Mouse (Mus musculus) neural tube, embryonic 11.5 days (tissue): ENCODE measurements around the gene Rbks. TPM values are rescaled to one million over a fixed set of nuclear protein-coding genes. Genes with fewer than 3 reads are reported as not detected.
"Not testable (repeated sequence)": the region's sequence is repeated elsewhere in the genome, so short reads cannot be mapped to it uniquely, and the experiment has no call there.

Experiments
- ATAC-seq: fragments of 200-750 bp; cut with Nextera tagmentation; 2 replicates; pipeline ENCODE4 v1.8.0; 2017; ENCODE audit warnings: moderate number of reproducible peaks, mild to moderate bottlenecking, moderate TSS enrichment, moderate library complexity; ENCODE audit not compliant: insufficient read depth, low FRiP score, low TSS enrichment
- DNase-seq: peaks from one replicate; pipeline ENCODE4 v3.0.0-alpha.2; 2015; ENCODE audit warnings: low spot score
- H3K27ac ChIP-seq: fragments of 300-500 bp; sonication (generic); 2 replicates; pipeline ENCODE4 v1.5.1; 2014; ENCODE audit warnings: low read depth, mild to moderate bottlenecking, low read length
- H3K27me3 ChIP-seq: fragments of 300-500 bp; sonication (generic); 2 replicates; pipeline ENCODE4 v1.6.1; 2014; ENCODE audit warnings: mild to moderate bottlenecking, low read length, mixed read lengths; ENCODE audit not compliant: control insufficient read depth, insufficient read depth
- H3K36me3 ChIP-seq: fragments of 300-500 bp; sonication (generic); 2 replicates; pipeline ENCODE4 v1.6.1; 2014; ENCODE audit warnings: mild to moderate bottlenecking, low read length, moderate library complexity, mixed read lengths; ENCODE audit not compliant: control insufficient read depth, insufficient read depth
- H3K4me1 ChIP-seq: fragments of 300-500 bp; sonication (generic); 2 replicates; pipeline ENCODE4 v1.6.1; 2014; ENCODE audit warnings: low read length, mixed read lengths; ENCODE audit not compliant: control insufficient read depth, insufficient read depth
- H3K4me2 ChIP-seq: fragments of 300-500 bp; sonication (generic); 2 replicates; pipeline ENCODE4 v1.6.1; 2014; ENCODE audit warnings: low read depth, mild to moderate bottlenecking, moderate library complexity
- H3K4me3 ChIP-seq: fragments of 300-500 bp; sonication (generic); 2 replicates; pipeline ENCODE4 v1.5.1; 2014; ENCODE audit warnings: low read depth, low read length
- H3K9ac ChIP-seq: fragments of 300-500 bp; sonication (generic); 2 replicates; pipeline ENCODE4 v1.6.1; 2014; ENCODE audit warnings: mild to moderate bottlenecking, low read length
- H3K9me3 ChIP-seq: fragments of 300-500 bp; sonication (generic); 2 replicates; pipeline ENCODE4 v1.6.1; 2016; ENCODE audit warnings: low read length; ENCODE audit not compliant: control insufficient read depth
- WGBS: fragments of 180-500 bp; shearing (Covaris S2); extraction: QIAGEN DNeasy Blood & Tissue Kit; methylation state at CpG from one replicate; pipeline ENCODE4 v1.1.7; 2014; 5-methylcytosine and 5-hydroxymethylcytosine counted together
- polyA plus RNA-seq: library from polyadenylated mRNA; unstranded; fragments of >200 nt; fragmentation: Nextera tagmentation; extraction: Ambion mirVana; gene quantifications from 2 replicates; pipeline ENCODE4 v1.2.1, GENCODE M21; 2014

Gene Rbks
- polyA plus RNA-seq, 1 experiment from 2014 or later = 3.5 TPM

GRCm38 (mm10) chr5:31642300-31642699, 55.1 kb downstream of the Rbks start:
- no peaks in the 10 kb centered on the region for H3K27me3 ChIP-seq
- H3K4me3 ChIP-seq = no peak overlapping the region
- H3K9ac ChIP-seq = no peak overlapping the region
- no peak overlapping the region for H3K4me2 ChIP-seq
- DNase-seq (no peak), ATAC-seq (no peak)
- H3K9me3 ChIP-seq = no peaks in the 10 kb centered on the region
- H3K4me1 ChIP-seq = no peaks in the 10 kb centered on the region
- H3K27ac ChIP-seq = no peak overlapping the region
- 91% methylated on average over 3 of the region's 3 CpGs for WGBS
- H3K36me3 ChIP-seq = no peaks in the 10 kb centered on the region

GRCm38 (mm10) chr5:31640542-31640941, 56.9 kb downstream of the Rbks start:
- no peak overlapping the region for H3K27ac ChIP-seq
- no peak overlapping the region for H3K4me3 ChIP-seq
- DNase-seq (no peak), ATAC-seq (no peak)
- no peak overlapping the region for H3K9ac ChIP-seq
- H3K36me3 ChIP-seq = no peaks in the 10 kb centered on the region
- no peaks in the 10 kb centered on the region for H3K27me3 ChIP-seq
- H3K9me3 ChIP-seq = no peaks in the 10 kb centered on the region
- no peak overlapping the region for H3K4me2 ChIP-seq
- no peaks in the 10 kb centered on the region for H3K4me1 ChIP-seq
- 93% methylated on average over 2 of the region's 2 CpGs for WGBS

- ATAC-seq = no peak
- Histone ChIP-seq H3K36me3 (no peaks in the 10 kb centered on the region), H3K27me3 (no peaks in the 10 kb centered on the region), H3K4me3 (no peak overlapping the region), H3K4me1 (no peaks in the 10 kb centered on the region), H3K9me3 (no peaks in the 10 kb centered on the region), H3K27ac (no peak overlapping the region), H3K9ac (no peak overlapping the region), H3K4me2 (no peak overlapping the region)
- no peak for DNase-seq
- WGBS = 77% methylated on average over 9 of the region's 9 CpGs
Observed at GRCm38 (mm10) chr5:31636636-31637253, 60.7 kb downstream of the Rbks start.

- no peaks in the 10 kb centered on the region for H3K9me3 ChIP-seq
- no peak overlapping the region for H3K27ac ChIP-seq
- no peaks in the 10 kb centered on the region for H3K4me1 ChIP-seq
- no peaks in the 10 kb centered on the region for H3K27me3 ChIP-seq
- H3K4me3 ChIP-seq = no peak overlapping the region
- 67% methylated on average over 5 of the region's 5 CpGs for WGBS
- H3K36me3 ChIP-seq = no peaks in the 10 kb centered on the region
- ATAC-seq (no peak), DNase-seq (no peak)
- H3K9ac ChIP-seq = no peak overlapping the region
- no peak overlapping the region for H3K4me2 ChIP-seq
Observed at GRCm38 (mm10) chr5:31634679-31635078, 62.7 kb downstream of the Rbks start.

GRCm38 (mm10) chr5:31634161-31634560, 63.3 kb downstream of the Rbks start:
- DNase-seq (no peak), ATAC-seq (no peak)
- no peaks in the 10 kb centered on the region for H3K36me3 ChIP-seq
- H3K27ac ChIP-seq = no peak overlapping the region
- no peaks in the 10 kb centered on the region for H3K9me3 ChIP-seq
- no peaks in the 10 kb centered on the region for H3K27me3 ChIP-seq
- no peak overlapping the region for H3K4me2 ChIP-seq
- H3K9ac ChIP-seq = no peak overlapping the region
- WGBS = 73% methylated on average over 4 of the region's 4 CpGs
- H3K4me1 ChIP-seq = no peaks in the 10 kb centered on the region
- H3K4me3 ChIP-seq = no peak overlapping the region

GRCm38 (mm10) chr5:31631169-31631568, 66.3 kb downstream of the Rbks start:
- not testable (repeated sequence) for H3K4me2 ChIP-seq, H3K4me3 ChIP-seq, H3K36me3 ChIP-seq, H3K9ac ChIP-seq, H3K27me3 ChIP-seq, DNase-seq, ATAC-seq, H3K9me3 ChIP-seq, H3K27ac ChIP-seq, H3K4me1 ChIP-seq
- 96% methylated on average over 4 of the region's 4 CpGs for WGBS

- no peak overlapping the region for H3K4me3 ChIP-seq
- H3K4me2 ChIP-seq = no peak overlapping the region
- 67% methylated on average over 5 of the region's 5 CpGs for WGBS
- H3K9me3 ChIP-seq = no peaks in the 10 kb centered on the region
- H3K27me3 ChIP-seq = no peaks in the 10 kb centered on the region
- no peak overlapping the region for H3K9ac ChIP-seq
- ATAC-seq (no peak), DNase-seq (peak; percentile 35)
- H3K36me3 ChIP-seq = no peaks in the 10 kb centered on the region
- H3K4me1 ChIP-seq = no peaks in the 10 kb centered on the region
- H3K27ac ChIP-seq = no peak overlapping the region
Observed at GRCm38 (mm10) chr5:31630064-31630463, 67.4 kb downstream of the Rbks start.

GRCm38 (mm10) chr5:31628555-31628954, 68.9 kb downstream of the Rbks start:
- WGBS = 87% methylated on average over 8 of the region's 8 CpGs
- no peak for ATAC-seq
- no peaks in the 10 kb centered on the region for H3K27me3 ChIP-seq

GRCm38 (mm10) chr5:31627562-31628526, 69.6 kb downstream of the Rbks start:
- 61% methylated on average over 9 of the region's 9 CpGs for WGBS
- no peaks in the 10 kb centered on the region for H3K27me3 ChIP-seq
- no peak overlapping the region for H3K9ac ChIP-seq
- H3K36me3 ChIP-seq = no peaks in the 10 kb centered on the region
- ATAC-seq (no peak), DNase-seq (no peak)
- no peaks in the 10 kb centered on the region for H3K9me3 ChIP-seq
- no peaks in the 10 kb centered on the region for H3K4me1 ChIP-seq
- no peak overlapping the region for H3K27ac ChIP-seq
- no peak overlapping the region for H3K4me3 ChIP-seq
- no peak overlapping the region for H3K4me2 ChIP-seq

More at GRCm38 (mm10) chr5:31628555-31628954, 68.9 kb downstream of the Rbks start:
- H3K4me2 ChIP-seq = no peak overlapping the region
- H3K4me3 ChIP-seq = no peak overlapping the region
- H3K4me1 ChIP-seq = no peaks in the 10 kb centered on the region
- no peak for DNase-seq
- no peak overlapping the region for H3K27ac ChIP-seq
- H3K36me3 ChIP-seq = no peaks in the 10 kb centered on the region
- H3K9ac ChIP-seq = no peak overlapping the region
- no peaks in the 10 kb centered on the region for H3K9me3 ChIP-seq
